Mouse (Mus musculus) Muller cell, postnatal 12 days (primary cell): Measurements from ENCODE around the gene Brd4.
A peak's percentile ranks its signal among the peaks of the same experiment; 100 is the strongest.

Experiments used
- DNase-seq: peaks from one replicate; pipeline ENCODE4 v3.0.0-alpha.2; 2015; ENCODE audit errors: inconsistent ontology term

The Brd4 gene

GRCm38 (mm10) chr17:32281126-32281525, 3.4 kb downstream of the Brd4 start:
- no peak for DNase-seq

- no peak for DNase-seq
Measured at GRCm38 (mm10) chr17:32280575-32280974, 3.9 kb downstream of the Brd4 start.

- no peak for DNase-seq
Measured at GRCm38 (mm10) chr17:32277201-32277600, 7.3 kb downstream of the Brd4 start.

DNA sequence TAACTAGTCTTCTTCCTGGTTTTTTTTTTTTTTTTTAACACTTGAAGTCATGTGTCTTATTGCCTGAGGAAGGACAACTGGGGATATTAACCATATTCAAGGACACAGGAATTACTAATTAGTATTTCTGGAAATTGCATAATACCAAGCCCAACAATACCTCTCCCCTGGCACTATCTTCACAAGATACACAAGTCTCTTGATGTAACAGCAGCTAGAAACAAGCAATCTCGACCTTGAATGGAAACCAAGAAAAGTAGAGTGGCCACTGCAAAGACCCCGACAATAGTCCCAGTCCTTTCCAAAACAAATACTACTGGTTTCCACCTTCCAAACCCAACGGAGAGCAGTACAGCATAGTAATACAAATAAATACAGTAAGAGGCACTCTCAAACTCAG, 9.0 kb downstream of the Brd4 start:
- no peak for DNase-seq

GRCm38 (mm10) chr17:32269151-32269550, 15.4 kb downstream of the Brd4 start:
- DNase-seq: no peak

GRCm38 (mm10) chr17:32268540-32268960, 16.0 kb downstream of the Brd4 start:
- DNase-seq: peak; percentile 63

DNA sequence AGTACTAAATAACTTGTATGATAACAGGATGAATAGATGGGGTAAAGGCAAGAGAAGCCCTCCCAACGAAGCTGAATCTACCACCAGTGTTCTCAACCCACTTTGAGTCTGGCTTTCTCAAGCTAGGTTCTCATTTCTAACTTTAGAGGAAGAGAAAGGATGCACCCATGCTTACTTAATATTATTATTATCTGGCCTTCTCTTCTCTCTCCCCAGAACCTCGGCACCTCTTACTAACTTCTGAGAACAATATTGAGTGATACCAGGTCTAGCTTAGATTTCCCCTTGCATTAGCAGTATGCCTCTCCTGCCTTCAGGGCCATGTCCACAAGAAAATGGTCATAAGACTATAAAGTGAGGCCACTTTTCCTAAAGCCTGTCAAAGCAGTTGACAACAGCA, 16.4 kb downstream of the Brd4 start:
- DNase-seq: no peak

DNA sequence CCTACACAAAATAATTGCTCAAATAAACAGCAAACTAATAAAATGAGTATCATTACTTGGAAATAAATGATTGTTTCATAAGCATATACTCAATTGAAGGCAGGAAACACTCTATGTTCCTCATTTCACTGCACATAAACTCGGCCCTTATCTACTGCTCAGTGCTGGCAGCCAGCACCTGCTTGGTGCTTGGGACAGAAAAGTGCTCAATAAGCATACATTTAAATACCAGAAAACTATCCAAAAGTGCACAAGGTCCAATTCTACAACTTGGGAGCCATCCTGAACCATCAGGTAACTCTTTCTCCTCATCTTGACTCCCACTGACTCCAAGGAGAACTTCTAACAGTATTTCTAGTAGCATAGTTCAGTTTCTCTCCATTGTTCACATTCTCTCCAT, 16.9 kb downstream of the Brd4 start:
- DNase-seq: no peak

GRCm38 (mm10) chr17:32263672-32264071, 20.9 kb downstream of the Brd4 start:
- peak; percentile 51 for DNase-seq

- no peak for DNase-seq
Measured at GRCm38 (mm10) chr17:32262831-32263559, 21.5 kb downstream of the Brd4 start.

DNA sequence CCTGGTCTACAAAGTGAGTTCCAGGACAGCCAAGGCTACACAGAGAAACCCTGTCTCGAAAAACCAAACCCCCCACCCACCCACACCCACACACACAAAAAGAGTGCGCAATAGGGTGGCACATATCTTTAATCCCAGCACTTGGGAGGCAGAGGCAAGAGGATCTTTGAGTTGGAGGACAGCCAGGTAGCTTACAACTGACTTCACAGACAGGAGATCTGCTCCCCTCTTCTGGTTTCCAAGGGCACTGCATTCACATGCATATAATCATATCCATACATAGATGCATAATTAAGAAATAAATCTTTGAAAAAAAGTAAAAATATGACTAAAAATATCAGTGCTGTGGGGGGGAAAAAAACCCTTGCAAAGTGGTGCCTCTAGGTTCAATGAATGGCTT, 25.7 kb downstream of the Brd4 start:
- DNase-seq: no peak

GRCm38 (mm10) chr17:32257944-32258343, 26.6 kb downstream of the Brd4 start:
- no peak for DNase-seq

GRCm38 (mm10) chr17:32257452-32257851, 27.1 kb downstream of the Brd4 start:
- no peak for DNase-seq

GRCm38 (mm10) chr17:32256896-32257295, 27.6 kb downstream of the Brd4 start:
- DNase-seq: no peak

DNA sequence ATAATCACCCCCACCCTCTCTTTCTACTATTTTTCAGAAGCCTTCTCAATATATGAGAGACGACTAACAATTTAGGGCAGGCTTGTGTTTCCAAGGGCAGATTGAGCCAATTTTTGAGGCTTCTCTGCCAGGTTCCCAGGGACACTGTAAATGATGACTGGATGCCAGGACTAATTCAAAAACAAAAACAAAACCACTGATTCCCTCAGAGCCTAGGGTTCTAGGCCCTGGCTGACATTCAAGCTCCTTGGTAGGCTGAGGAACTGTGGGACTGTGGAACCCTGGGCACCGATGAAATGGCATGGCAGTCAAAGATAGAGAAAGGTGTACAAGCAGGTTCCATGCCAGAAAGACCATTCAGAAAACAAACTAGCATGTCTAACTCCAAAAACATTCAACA, 31.3 kb downstream of the Brd4 start:
- no peak for DNase-seq

DNA sequence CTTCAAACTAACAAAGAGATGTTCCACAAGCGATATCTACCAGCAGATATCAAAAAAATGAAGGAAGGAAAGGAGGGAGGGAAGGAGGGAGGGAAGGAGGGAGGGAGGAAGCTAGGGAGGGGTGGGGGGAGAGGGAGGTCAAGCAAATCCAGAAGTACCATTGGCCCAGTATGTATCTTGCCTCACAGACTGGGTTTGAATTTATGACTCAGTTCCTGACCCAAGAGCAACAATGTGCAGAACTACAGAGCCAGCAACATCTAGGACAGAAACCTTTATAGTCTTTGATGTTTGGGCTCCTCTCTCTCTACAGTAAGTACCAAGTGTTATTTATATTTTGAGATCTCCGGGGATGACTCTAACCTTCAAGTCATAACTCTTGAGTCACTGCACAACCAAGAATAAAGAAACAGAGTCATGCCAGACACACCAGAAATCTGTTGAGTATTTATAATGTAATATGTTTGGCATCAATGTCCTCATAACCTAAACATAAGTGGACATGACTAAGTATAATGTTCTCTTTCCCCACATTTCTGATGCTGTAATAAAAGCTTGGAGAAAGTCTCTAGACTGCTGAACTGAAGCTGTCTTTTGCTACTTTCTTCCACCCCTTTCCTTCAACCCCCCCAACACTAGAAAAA, 32.6 kb downstream of the Brd4 start:
- DNase-seq: no peak

GRCm38 (mm10) chr17:32250066-32250465, 34.5 kb downstream of the Brd4 start:
- DNase-seq: no peak

- DNase-seq: no peak
Measured at GRCm38 (mm10) chr17:32248192-32248591, 36.3 kb downstream of the Brd4 start.

DNA sequence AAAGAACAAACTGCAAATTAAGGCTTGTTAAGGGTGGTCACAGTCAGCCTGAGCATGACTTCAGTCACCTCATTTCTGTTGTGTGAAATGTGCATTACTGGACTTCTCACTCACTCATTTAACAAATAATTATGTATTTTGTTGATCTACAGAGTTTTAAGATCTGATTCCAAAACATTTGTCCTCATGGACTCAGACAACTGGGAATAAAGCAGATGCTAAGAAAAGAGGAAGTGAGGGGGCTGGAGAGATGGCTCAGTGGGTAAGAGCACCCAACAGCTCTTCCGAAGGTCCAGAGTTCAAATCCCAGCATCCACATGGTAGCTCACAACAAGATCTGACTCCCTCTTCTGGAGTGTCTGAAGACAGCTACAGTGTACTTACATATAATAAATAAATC, 36.9 kb downstream of the Brd4 start:
- no peak for DNase-seq

DNA sequence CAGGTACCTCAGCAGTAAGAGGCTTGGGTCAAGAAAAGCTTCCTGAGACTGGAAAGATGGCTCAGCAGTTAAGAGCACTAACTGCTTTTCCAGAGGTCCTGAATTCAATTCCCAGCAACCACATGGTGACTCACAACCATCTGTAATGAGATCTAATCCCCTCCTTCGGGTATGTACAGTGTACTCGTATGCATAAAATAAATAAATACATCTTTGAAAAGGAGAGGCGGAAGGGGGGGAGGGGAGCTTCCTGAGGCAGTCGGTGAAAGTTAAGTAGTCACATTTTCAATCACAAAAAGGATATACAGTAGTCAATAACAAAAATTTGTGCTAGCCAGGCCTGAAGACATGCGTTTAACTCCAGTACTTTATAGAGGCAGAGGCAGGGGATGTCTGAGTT, 38.4 kb downstream of the Brd4 start:
- DNase-seq: no peak

DNA sequence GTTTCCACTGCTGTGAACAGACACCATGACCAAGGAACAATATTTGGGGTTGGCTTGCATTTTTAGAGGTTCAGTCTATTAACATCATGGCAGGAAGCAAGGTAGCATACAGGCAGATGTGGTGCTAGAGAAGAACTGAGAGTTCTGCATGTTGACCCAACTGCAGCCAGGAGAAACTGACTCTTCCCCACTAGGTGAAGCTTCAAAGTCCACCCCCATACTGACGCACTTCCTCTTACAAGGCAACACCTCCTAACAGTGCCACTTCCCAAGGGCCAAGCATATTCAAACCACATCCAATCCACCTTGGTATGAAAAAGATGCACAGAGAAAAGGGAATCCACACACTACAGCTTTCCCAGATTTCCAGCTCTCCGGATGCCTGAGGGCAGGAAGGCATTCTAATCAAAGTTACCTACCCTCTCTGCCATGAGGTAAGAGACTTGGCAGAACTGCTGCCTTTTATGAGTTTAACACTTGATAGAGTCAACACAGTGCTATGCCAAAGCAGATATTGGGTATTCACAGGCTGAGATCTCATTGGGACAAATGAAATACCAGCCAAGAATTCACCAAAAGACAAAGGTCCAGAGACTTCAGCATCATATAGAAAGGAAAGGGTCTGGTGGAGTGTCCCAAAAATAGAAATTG, 43.5 kb downstream of the Brd4 start:
- no peak for DNase-seq

DNA sequence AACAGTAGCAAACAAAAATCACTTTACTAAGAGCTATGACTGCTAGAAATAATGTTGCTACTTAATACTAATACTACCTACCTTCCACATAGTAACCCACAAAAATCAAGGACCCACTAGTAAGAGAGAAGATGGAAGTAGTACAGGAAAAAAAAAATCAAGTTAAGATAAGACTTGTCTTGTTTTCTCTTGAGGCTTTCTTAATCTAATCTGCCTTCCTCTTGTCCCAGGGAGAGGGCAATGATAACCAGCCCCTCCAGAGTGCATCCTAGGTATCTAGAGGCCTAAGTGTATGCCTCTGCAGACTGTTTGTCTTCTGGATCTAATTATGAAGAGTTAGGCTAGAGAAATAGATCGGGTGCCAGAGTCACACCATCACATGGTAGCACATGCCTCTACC, 45.9 kb downstream of the Brd4 start:
- DNase-seq: no peak
